Mouse (Mus musculus): Measurements from ENCODE around the gene Rps29.

The Rps29 gene

GRCm38 (mm10) chr12:69130486-69130885, 28.5 kb downstream of the Rps29 start:
- no peak for DNase-seq (ENCODE audit: low spot score in 2 of 2)

DNA sequence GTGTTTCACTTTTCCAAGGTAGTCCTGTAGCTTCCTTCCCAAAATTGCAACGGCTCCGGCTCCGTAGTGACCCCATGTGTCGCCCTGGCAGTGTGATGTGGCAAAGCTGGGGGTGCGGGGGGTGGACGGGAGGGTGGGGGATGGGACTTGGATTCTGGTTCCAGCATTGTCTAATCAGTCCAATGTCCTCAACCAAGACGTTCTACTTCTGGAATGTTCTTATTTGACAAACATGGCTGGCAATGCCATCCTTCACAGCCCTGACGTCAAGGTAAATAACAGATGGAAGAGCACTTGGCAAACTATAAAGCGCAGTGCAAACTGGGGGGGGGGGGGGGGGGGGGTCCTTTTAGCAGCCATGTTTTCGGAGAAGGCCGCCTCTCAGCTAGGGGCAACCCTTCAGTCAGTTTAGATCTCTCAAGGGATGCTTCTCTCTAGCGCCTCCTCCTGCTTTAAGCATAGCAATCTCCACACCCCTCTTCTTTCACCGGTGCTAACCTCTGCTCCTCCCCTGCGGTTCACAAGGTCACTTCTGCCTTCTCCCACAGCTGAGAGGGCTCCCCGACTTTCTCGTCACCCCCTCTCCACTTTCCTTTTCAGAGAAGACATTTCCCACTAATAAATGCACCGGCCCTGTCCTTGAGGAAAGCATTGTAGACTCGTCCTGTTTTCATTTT, 29.2 kb downstream of the Rps29 start:
- no peak for DNase-seq (ENCODE audit: low spot score in 2 of 2)

GRCm38 (mm10) chr12:69127626-69128025, 31.4 kb downstream of the Rps29 start:
- no peak for DNase-seq (ENCODE audit: low spot score in 2 of 2)

DNA sequence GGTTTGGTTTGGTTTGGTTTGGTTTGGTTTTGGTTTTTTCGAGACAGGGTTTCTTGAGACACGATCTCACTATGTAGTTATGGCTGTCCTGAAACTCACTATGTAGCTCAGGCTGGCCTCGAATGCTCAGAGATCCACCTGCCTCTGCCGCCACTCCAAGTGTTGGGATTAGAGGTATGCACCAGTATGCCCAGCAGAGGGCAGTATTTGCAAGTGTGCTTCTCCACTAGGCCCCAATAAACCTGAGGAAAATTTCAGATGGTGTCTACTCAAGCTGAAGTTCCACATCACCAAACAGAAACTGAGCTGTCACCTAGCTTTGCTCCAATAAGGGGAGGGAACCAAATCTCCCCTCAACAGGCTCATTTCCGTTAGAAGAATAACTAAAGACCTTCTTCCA, 31.8 kb downstream of the Rps29 start:
- DNase-seq (ENCODE audit: low spot score in 2 of 2) = no peak

DNA sequence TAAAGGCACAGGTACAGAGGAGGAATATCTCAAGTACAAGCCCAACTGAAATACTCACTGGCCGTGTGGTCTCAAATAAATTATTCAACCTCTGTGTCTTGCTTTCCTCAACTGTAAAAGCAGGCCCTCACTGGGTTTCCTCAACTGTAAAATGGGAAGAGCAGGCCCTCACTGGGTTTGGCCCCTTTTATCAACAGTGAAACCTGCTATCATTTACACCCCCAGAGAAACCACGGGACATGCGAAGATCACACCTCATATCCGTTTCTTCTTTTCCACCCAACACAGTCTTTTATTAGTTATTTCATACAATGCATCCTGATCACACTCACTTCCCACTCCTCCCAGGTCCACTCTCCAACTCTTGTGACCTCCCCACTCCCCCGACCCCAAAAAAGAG, 33.9 kb downstream of the Rps29 start:
- DNase-seq (ENCODE audit: low spot score in 2 of 2) = no peak

- DNase-seq (ENCODE audit: low spot score in 2 of 2) = no peak
Observed at GRCm38 (mm10) chr12:69122801-69123200, 36.2 kb downstream of the Rps29 start.

DNA sequence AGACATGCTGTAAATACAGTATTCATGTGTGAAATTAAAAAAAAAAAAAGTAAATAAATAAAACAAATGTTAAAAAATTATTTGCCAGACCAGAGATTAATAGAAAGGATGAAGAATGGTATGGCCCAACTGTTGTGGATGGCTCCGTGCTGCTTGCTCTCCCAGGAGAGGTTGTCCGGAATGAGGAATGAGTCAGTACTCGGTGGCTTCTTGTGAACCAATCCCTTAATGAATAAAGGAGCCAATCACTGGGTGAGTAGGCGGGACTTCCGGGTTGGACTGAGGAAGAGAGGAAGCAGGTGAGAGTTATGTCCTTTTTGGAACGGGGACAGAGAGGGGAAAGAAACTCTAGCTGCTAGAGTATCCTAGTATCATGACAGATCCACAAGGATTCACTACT, 39.1 kb downstream of the Rps29 start:
- no peak for DNase-seq (ENCODE audit: low spot score in 2 of 2)
